Mouse (Mus musculus) myocyte (in vitro differentiated cells): ENCODE results near the gene A630095N17Rik. TPM values are rescaled to one million over a fixed set of nuclear protein-coding genes. Genes with fewer than 3 reads are reported as not detected.
A peak's percentile ranks its signal among the peaks of the same experiment; 100 is the strongest.

ENCODE experiments used
- H3K27me3 ChIP-seq: one replicate; pipeline ENCODE4 v1.6.1; 2011; ENCODE audit not compliant: control insufficient read depth, insufficient read depth, insufficient read length
- H3K36me3 ChIP-seq: one replicate; pipeline ENCODE4 v1.6.1; 2011; ENCODE audit not compliant: control insufficient read depth, insufficient read depth
- H3K4me2 ChIP-seq: one replicate; pipeline ENCODE4 v1.6.1; 2011; ENCODE audit warnings: low read depth, control low read depth
- H3K4me3 ChIP-seq: one replicate; pipeline ENCODE4 v1.5.1; 2011; ENCODE audit warnings: mild to moderate bottlenecking, control low read depth, moderate library complexity
- H3K79me2 ChIP-seq: one replicate; pipeline ENCODE4 v1.6.1; 2011; ENCODE audit not compliant: control insufficient read depth, insufficient read depth
- H3ac ChIP-seq: one replicate; pipeline ENCODE4 v1.6.1; 2011; ENCODE audit not compliant: control insufficient read depth, insufficient read length
- CEBPB ChIP-seq: IDR thresholded peaks from 2 replicates; pipeline ENCODE4 v1.6.1; 2011; ENCODE audit warnings: mild to moderate bottlenecking, moderate library complexity; ENCODE audit not compliant: poor library complexity, insufficient read depth, severe bottlenecking
- E2F4 ChIP-seq: IDR thresholded peaks from one replicate; pipeline ENCODE4 v1.6.1; 2011; ENCODE audit warnings: mild to moderate bottlenecking, control low read depth, moderate library complexity; ENCODE audit not compliant: insufficient read depth
- MAX ChIP-seq: IDR thresholded peaks from one replicate; pipeline ENCODE4 v1.6.1; 2011; ENCODE audit warnings: low read depth, mild to moderate bottlenecking, control low read depth
- MYOD1 ChIP-seq, 3 experiments: IDR thresholded peaks; one replicate each; pipeline ENCODE4 v1.6.1; 2011; ENCODE audit warnings: control low read depth in 2 of 3, low read depth in 2 of 3, mild to moderate bottlenecking in 2 of 3, moderate library complexity in 1 of 3; ENCODE audit not compliant: insufficient read length in 2 of 3, control insufficient read depth in 1 of 3
- MYOG ChIP-seq, 3 experiments: IDR thresholded peaks; one replicate each; pipeline ENCODE4 v1.6.1; 2011; ENCODE audit warnings: control low read depth in 2 of 3, low read depth in 2 of 3, mild to moderate bottlenecking in 2 of 3; ENCODE audit not compliant: insufficient read length in 2 of 3, control insufficient read depth in 1 of 3, insufficient read depth in 1 of 3
- POLR2A ChIP-seq: IDR thresholded peaks from one replicate; pipeline ENCODE4 v1.6.1; 2011; ENCODE audit warnings: low read depth, mild to moderate bottlenecking, control low read depth, moderate library complexity; ENCODE audit not compliant: insufficient read length
- POLR2AphosphoS2 ChIP-seq: IDR thresholded peaks from one replicate; pipeline ENCODE4 v1.6.1; 2011; ENCODE audit warnings: low read depth, control low read depth; ENCODE audit not compliant: insufficient read length
- REST ChIP-seq: IDR thresholded peaks from one replicate; pipeline ENCODE4 v1.6.1; 2011; ENCODE audit warnings: mild to moderate bottlenecking, control low read depth, moderate library complexity; ENCODE audit not compliant: insufficient read depth, insufficient read length
- SRF ChIP-seq: IDR thresholded peaks from one replicate; pipeline ENCODE4 v1.6.1; 2011; ENCODE audit warnings: low read depth; ENCODE audit not compliant: control insufficient read depth, insufficient read length
- TCF12 ChIP-seq: IDR thresholded peaks from one replicate; pipeline ENCODE4 v1.6.1; 2011; ENCODE audit warnings: mild to moderate bottlenecking, control low read depth; ENCODE audit not compliant: poor library complexity, insufficient read depth, severe bottlenecking
- TCF3 ChIP-seq: IDR thresholded peaks from one replicate; pipeline ENCODE4 v1.6.1; 2011; ENCODE audit warnings: low read depth, control low read depth; ENCODE audit not compliant: insufficient read length
- USF1 ChIP-seq: IDR thresholded peaks from one replicate; pipeline ENCODE4 v1.6.1; 2011; ENCODE audit warnings: low read depth, mild to moderate bottlenecking, control low read depth, moderate library complexity
- polyA plus RNA-seq: library from polyadenylated mRNA; unstranded; fragments of >200 nt; fragmentation: generic; extraction: Trizol; gene quantifications from one replicate; pipeline ENCODE4 v1.2.1, GENCODE M21; 2012; ENCODE audit warnings: missing spikeins

Gene A630095N17Rik
- polyA plus RNA-seq, 1 experiment: 0.11 TPM

DNA sequence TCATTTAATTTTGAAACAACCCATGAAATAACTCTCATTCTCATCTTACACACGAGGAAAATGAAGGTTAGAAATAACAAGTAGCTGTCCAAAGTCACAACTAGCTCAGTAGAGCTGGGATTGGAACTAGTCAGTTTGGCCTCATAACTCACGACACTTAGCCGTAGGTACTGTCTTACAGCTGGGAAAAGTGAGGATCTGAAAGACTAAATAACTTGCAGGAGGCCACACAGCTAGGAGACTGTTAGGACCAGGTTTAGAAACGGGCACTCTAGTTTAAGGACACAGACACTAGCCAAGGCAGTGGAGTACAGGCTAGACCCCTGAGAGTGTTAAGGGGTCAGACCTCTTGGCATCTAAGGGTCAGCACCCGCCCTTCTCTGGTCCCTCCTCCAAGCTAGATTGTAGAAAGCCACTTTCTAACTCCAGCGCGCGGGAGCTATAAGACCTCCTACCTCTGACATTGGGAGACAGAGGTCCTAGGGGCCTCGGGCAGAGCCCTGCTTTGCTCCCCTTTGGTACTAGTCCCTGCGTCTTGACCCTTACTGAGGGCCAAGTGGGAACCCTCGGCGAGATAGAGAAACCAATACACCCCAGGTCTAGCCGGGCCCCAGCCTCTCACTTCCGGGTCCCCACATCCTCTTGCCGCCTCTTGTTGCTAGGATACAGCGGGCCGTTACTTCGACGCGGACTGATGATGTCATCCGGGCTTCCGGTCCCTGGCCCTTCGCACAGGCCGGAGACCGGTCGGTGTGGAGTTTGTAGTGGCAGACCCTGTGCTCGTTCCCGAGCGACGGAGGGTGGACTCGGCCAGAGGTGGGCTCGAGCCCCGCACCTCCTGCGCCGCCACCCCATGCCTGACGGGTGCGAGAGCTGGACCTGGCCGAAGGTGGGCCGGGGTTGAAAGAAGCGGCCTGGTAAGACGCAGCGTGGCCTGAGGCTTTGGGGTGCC is 21.5 kb downstream of the A630095N17Rik start, which contains the start of the genes Glb1l and Stk16:
Glb1l (minus strand) TSS at position 678 of the 952 bp plus-strand sequence.
Stk16 (plus strand) TSS at position 703 of the 952 bp plus-strand sequence.
- Histone ChIP-seq H3K79me2 (peaks cover 27% of the 10 kb centered on the region), H3ac (peak within 1 kb of the TSS; percentile 64), H3K4me2 (peak within 1 kb of the TSS; percentile 94), H3K36me3 (peaks cover 20% of the 10 kb centered on the region), H3K27me3 (no peaks in the 10 kb centered on the region), H3K4me3 (peak within 1 kb of the TSS; percentile 88)
- TF ChIP-seq POLR2A: peak; percentile 88
- TF ChIP-seq SRF: peak; percentile 27
- peak; percentile 91 for TF ChIP-seq POLR2AphosphoS2
- TF ChIP-seq MAX: no peak
- TF ChIP-seq USF1: no peak
- TF ChIP-seq TCF3: no peak

DNA sequence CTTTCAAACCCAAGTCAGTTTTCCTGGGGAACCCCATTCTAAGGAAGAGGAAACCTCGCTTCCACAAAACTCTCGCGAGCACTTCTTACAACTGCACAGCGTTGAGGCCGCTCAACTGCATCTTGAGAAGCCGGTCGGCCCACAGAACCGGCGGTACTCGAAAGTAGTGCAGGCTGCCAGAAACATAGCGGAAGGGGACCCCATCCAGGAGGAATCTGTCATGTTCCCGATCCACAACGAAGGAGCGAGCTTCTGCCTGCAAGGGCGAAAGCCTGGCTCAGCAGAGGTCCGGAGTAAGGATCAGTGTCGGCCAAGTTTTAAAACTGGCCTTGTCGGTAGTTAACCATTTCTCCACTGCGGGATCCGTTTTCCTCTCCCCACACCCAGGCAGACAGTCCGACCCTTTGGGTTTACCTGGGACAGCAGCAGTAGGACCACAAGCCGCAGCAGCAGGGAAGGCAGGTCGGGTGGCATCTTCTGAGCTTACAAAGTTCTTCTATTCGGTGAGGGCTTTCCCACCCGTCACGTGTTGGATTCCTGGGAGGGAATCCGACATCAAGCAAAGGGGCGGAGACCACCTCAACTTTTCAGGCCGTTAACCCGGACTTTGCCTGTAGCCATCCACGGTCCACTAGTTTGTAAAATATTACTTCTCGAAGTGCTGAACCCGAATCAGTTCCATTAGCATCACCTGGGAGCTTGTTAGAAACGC is 22.8 kb downstream of the A630095N17Rik start:
- TF ChIP-seq TCF3 (no peak), TCF12 (no peak), USF1 (no peak), MYOG (IDR thresholded peaks at IDR 0.05; ENCODE audit: control insufficient read depth in 1 of 3, insufficient read depth in 1 of 3, insufficient read length in 2 of 3, low read depth in 2 of 3) (no peak), POLR2A (no peak), SRF (no peak), CEBPB (no peak), MYOD1 (IDR thresholded peaks at IDR 0.05; ENCODE audit: control insufficient read depth in 1 of 3, insufficient read length in 2 of 3, low read depth in 2 of 3) (no peak), REST (no peak), POLR2AphosphoS2 (no peak), E2F4 (no peak), MAX (no peak)
- Histone ChIP-seq H3K36me3 (peaks cover 10% of the 10 kb centered on the region), H3ac (no peak overlapping the region), H3K27me3 (no peaks in the 10 kb centered on the region), H3K4me3 (no peak overlapping the region), H3K4me2 (no peak overlapping the region), H3K79me2 (peaks cover 22% of the 10 kb centered on the region)

DNA sequence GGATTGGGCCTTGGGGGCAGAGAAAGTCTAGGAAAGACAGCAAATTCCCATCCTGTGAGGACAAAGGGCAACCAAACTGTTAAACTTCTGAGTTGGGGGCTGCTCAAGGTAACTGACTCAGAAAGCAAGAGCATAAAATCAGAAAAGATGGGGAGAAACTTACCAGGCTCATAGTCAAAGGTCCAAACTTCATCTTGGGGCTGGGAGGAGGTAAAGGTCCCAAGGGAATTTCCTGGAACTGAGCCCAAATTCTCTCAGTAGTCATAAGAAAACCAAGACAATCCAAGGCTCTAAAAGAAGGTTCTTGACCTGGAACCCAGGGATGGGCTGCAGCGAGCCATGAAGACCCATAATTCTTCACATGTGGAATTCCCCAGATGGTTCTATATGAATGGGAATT is 30.7 kb downstream of the A630095N17Rik start:
- no peak for TF ChIP-seq MYOD1 (IDR thresholded peaks at IDR 0.05; ENCODE audit: control insufficient read depth in 1 of 3, insufficient read length in 2 of 3, low read depth in 2 of 3)
- Histone ChIP-seq H3K79me2 (no peaks in the 10 kb centered on the region), H3K4me2 (no peak overlapping the region), H3K4me3 (no peak overlapping the region), H3K27me3 (no peaks in the 10 kb centered on the region), H3ac (no peak overlapping the region), H3K36me3 (peaks cover 15% of the 10 kb centered on the region)

DNA sequence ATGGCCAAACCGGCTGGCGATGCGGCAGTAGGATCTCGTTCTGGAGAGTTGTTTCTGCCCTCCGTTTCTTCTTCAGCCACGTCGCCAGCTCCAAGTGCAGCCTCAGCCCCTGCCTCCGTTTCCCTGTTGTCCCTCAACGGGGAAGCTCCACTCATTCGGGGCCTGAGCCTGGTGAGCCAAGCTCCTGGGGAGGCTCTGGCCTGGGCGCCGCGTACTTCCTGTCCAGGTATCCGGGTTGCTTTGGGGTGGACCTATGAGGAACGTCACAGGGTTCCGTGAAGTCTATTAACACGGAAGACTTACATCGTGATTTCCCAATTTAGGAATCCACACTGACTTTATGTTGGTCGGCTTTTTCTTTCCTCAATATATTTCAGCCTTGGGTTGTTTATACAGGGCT is 39.5 kb downstream of the A630095N17Rik start:
- Histone ChIP-seq H3K79me2 (peaks cover 6% of the 10 kb centered on the region), H3K4me2 (peak overlapping the region; percentile 69), H3K4me3 (peak overlapping the region; percentile 94), H3ac (peak overlapping the region; percentile 89), H3K27me3 (no peaks in the 10 kb centered on the region), H3K36me3 (peaks cover 24% of the 10 kb centered on the region)
- TF ChIP-seq USF1: no peak
- TF ChIP-seq MYOD1 (IDR thresholded peaks at IDR 0.05; ENCODE audit: control insufficient read depth in 1 of 3, insufficient read length in 2 of 3, low read depth in 2 of 3): no peak
- no peak for TF ChIP-seq POLR2A
- no peak for TF ChIP-seq E2F4
- no peak for TF ChIP-seq SRF
- TF ChIP-seq MAX: no peak
- no peak for TF ChIP-seq TCF12
- no peak for TF ChIP-seq TCF3
- no peak for TF ChIP-seq CEBPB
- no peak for TF ChIP-seq POLR2AphosphoS2
- no peak for TF ChIP-seq REST
- no peak for TF ChIP-seq MYOG (IDR thresholded peaks at IDR 0.05; ENCODE audit: control insufficient read depth in 1 of 3, insufficient read depth in 1 of 3, insufficient read length in 2 of 3, low read depth in 2 of 3)
